Mouse (Mus musculus): Measurements from ENCODE around the gene Gm20431.

The Gm20431 gene

DNA sequence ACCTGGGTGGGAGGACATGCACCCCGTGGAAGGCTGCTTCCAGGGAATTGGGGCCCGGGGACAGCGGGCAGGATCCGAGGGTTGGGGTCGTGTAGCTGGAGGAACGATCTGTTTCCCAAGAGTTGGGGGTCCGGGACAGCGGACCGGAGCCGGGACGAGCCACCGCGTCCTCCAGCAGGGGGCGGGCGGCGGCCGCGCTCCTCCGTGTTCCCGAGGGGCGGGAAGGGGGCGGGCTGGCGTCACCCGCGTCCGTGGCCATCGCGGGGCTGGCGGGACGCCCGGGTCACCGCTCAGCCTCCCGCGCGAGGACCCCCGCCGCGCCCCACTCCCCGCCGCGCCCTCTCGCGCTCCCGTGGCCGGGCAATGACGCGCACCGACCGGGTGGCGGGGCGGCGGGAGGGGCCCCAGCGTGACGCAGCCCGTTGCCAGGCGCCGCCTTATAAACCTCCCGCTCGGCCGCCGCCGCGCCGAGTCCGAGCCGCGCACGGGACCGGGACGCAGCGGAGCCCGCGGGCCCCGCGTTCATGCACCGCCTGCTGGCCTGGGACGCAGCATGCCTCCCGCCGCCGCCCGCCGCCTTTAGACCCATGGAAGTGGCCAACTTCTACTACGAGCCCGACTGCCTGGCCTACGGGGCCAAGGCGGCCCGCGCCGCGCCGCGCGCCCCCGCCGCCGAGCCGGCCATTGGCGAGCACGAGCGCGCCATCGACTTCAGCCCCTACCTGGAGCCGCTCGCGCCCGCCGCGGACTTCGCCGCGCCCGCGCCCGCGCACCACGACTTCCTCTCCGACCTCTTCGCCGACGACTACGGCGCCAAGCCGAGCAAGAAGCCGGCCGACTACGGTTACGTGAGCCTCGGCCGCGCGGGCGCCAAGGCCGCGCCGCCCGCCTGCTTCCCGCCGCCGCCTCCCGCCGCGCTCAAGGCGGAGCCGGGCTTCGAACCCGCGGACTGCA, 27.5 kb upstream of the Gm20431 start, which contains the start of gene Cebpb:
TSS of gene Cebpb (plus strand) at position 418 of the 954 bp plus-strand sequence.
- DNase-seq (ENCODE audit: low spot score) = peak; percentile 89

DNA sequence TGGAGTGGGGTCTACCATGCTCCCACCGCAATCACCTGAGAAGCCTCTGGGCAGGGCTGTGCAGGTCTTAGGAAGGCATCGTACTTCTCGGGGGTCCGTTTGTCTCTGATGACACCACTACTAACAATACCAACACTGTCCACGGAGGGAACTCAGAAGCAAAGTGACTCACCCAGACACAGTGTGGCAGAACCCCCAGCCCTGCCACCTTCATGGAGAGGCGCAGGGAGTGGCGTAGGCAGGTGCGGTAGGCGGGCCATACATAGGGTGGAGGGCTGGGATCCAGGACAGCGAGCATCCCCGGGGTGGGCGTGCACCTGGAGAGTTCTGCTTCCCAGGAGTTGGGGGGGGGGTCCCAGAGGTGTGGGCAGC, 26.8 kb upstream of the Gm20431 start:
- DNase-seq (ENCODE audit: low spot score) = no peak

GRCm38 (mm10) chr2:167687651-167688101, 26.4 kb upstream of the Gm20431 start:
- DNase-seq (ENCODE audit: low spot score) = peak; percentile 38

DNA sequence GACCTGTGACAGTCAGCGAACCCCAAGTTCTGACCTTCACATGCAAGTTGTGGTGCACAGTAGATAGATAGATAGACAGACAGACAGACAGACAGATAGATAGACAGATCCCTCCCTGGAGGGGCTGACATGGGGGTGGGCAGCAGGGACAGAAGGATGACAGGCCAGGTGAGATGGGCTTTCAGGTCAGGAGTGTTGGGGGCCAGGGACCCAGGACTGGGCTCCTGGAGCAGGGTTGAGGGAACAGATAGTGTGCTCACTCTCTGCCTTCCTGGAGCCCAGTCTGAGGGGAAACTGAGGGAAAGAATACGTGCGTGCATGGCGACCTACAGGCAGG, 25.9 kb upstream of the Gm20431 start:
- DNase-seq (ENCODE audit: low spot score) = no peak

DNA sequence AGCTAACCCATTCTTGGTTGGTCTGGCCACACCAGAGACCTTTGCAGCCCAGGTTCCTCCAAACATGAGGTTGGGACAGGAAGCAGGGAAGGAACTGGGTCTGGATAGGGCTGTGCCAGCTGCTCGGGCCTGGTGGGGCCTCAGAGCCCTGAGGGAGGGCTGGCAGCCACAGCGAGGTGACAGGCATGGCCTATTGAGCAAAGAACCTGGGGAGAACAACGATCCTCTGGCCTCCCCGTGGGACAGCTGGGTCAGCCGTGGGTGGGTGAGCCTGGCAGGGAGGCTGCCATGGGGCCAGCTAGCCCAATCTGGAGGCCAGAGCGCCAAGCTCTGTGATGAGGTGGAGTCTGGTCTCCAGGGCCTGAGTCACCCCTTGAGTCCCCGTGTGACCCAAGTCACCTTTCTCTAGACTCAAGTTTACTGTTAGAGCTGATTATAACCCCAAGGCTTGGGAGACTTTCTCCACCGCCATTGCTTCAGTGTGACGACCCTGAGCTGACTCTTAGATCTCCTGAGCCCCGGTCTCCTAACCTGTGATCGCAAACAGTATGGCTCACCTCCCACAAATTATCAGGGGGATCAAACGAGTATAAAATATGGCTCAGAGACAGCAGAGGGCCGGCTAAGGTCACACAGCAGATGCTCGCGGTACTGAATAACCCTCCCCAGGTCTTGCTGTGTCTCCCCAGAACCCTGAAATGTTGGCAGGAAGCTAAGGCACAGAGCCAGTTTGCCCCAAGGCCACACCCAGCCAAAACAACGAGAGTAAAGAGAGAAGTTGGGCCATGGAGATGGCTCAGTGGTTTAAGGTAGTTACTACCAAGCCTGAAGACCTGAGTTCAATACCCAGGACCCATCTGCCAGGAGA, 25.3 kb upstream of the Gm20431 start:
- DNase-seq (ENCODE audit: low spot score) = no peak

DNA sequence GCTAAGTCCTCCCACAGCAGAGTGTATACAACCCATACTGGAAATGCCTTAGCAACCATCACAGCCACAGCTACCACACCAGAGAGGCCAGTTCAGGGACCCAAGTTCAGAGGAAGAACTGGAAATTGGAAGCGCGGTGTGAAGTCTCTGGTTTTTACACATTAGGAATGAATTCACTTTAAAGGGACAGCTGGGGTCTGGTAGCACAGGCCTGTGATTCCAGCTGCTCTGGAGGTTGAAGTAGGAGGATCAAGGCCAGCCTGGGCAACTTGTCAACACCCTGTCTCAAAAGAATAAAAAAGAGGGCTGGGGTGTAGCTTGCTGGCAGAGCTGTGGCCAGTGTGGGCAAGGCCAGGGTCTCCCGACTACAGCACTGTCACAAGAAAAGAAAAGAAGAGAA, 24.6 kb upstream of the Gm20431 start:
- no peak for DNase-seq (ENCODE audit: low spot score)

DNA sequence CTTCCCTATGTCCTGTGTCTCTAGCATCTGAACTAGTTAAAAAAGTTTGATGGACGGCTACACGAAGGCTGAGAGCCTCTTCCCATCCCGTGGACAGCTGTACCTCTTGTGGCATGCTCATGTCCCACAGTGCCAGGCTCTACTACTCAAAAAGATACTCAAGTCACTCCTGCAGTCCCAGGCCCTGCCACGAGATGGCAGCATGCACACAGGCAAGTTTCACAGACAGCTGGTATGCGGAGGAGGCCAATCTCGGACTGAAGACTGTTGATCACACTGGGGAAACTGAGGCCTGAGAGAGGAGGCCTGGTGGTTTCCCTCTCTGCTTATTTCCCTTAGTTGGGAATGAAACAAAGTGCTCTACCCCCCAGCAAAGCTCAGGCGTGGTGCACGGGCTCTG, 23.8 kb upstream of the Gm20431 start:
- peak; percentile 95 for DNase-seq (ENCODE audit: low spot score)

GRCm38 (mm10) chr2:167683721-167684120, 22.4 kb upstream of the Gm20431 start:
- DNase-seq (ENCODE audit: low spot score) = no peak

GRCm38 (mm10) chr2:167680657-167681056, 19.4 kb upstream of the Gm20431 start:
- peak; percentile 64 for DNase-seq (ENCODE audit: low spot score)

- DNase-seq (ENCODE audit: low spot score) = peak; percentile 80
These were observed 18.7 kb upstream of the Gm20431 start for GRCm38 (mm10) chr2:167679902-167680430.

GRCm38 (mm10) chr2:167678600-167678999, 17.3 kb upstream of the Gm20431 start:
- DNase-seq (ENCODE audit: low spot score) = no peak

- no peak for DNase-seq (ENCODE audit: low spot score)
These were observed 14.0 kb upstream of the Gm20431 start for GRCm38 (mm10) chr2:167675120-167675909.

DNA sequence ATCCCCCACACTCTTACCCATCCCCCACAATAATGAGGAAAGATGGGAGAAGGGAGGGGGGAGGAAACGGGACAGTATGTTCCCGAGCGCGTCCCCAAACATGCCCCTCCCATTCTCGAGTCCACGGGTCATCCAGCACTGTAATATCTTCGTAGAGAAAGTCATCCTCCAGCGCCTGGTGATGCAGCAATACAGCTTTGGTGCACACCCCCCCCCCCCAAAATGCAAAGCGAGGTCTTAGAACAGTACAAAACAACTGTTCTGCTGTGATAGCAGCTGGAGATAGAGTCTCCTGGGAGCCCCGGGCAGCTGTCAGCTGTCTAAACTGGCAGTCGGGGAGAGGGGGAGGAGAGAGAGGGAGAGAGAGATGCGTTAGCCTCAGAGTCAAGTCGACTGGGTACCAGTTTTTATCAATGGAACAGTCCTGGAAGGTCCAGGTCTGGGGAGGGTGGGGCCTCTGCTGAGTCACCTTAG, 11.0 kb upstream of the Gm20431 start:
- DNase-seq (ENCODE audit: low spot score) = no peak

DNA sequence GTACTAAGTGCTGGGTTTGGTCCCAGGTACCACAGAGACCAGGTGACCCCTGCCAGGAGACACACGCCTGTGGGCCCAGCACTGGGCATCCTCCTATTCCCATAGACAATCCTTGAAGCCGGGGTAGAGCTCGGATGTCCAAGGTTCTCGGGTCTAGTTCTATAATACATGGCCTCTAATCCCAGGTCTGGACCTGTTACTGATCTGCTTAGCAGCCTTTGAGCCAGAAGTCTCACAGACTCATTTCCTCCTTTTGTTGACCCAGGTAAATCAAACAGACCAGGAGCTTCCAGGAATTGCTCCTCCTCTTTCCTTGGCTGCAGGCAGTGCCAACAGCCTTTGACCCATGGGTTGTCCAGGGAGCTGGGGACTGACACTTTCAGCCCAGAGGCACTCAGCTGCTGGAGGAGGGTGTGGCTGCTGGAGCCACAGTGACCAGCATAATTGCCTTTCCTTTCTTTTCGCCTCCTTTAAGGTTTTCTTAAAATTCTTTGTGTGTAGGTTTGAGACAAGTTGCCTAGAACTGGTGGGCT, 9.9 kb upstream of the Gm20431 start:
- DNase-seq (ENCODE audit: low spot score) = no peak

DNA sequence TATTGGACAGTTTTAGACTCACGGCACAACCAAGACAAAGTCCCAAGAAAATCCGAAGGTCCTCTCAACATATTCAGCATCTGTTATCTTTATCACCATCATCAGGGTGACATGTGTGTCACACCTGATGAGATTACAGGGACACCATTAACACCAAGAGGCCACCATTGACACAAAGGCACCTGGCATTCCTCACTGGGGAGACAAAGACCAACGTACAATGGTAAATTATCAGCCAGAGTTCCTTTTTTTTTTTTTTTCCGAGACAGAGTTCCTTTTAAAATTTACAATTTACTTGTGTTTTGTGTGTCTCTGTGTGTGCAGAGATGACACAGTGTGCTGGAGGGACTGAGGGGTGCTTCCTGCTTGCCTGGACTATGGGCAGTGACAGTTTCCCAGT, 8.1 kb upstream of the Gm20431 start:
- no peak for DNase-seq (ENCODE audit: low spot score)

DNA sequence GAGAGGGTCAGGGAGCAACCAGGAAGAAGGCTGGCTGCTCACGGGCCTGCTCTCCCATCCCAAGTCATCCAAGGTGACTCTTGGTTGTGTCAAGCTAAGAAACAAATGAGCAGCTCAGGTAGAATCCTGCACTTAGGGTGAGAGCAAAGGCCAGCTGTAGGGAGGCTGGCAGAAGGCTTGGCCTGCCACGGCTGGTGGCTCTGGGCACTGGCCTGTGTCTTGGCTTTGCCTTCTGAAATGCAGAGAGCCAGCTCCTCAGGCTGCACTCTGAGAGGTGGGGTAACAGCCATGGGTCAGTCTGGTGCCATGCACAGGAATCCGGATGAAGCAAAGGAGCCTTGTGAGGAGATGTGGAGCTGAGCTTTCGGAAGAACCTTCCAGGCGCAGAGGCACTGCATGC, 7.1 kb upstream of the Gm20431 start:
- DNase-seq (ENCODE audit: low spot score) = no peak

DNA sequence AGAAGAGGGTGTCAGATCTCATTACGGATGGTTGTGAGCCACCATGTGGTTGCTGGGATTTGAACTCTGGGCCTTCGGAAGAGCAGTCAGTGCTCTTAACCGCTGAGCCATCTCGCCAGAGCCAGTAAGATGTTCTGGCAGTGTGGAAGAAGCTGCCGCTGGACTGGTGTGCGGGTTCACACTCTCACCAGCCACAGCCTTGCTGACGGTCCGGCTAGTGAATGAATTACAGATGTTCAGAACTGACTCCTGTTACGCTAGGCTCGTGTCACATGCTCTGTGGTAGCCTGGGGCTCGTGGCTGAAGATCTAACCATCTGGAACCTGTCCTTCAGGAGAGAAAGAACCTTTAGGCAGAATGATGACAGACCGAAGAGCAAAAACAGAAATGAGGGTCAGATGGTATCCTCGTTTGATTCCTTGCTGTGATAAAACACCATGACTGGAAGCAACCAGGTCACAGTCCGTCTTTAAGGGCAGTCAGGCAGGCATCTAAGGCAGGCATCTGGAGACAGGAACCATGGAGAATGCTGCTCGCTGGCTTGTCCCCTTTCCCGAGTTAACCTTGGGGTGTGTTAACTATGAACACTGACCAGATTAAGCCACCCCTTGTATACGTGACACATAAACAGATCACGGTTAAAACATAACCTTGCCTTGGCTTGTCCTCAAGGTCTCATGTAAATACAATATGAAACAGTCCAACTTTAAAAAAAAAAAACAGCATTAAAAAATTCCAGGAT, 4.8 kb upstream of the Gm20431 start:
- no peak for DNase-seq (ENCODE audit: low spot score)

GRCm38 (mm10) chr2:167662713-167663112, 1.4 kb upstream of the Gm20431 start:
- DNase-seq (ENCODE audit: low spot score) = no peak

- no peak for DNase-seq (ENCODE audit: low spot score)
These were observed 705 bp downstream of the Gm20431 start for GRCm38 (mm10) chr2:167660611-167660971.

DNA sequence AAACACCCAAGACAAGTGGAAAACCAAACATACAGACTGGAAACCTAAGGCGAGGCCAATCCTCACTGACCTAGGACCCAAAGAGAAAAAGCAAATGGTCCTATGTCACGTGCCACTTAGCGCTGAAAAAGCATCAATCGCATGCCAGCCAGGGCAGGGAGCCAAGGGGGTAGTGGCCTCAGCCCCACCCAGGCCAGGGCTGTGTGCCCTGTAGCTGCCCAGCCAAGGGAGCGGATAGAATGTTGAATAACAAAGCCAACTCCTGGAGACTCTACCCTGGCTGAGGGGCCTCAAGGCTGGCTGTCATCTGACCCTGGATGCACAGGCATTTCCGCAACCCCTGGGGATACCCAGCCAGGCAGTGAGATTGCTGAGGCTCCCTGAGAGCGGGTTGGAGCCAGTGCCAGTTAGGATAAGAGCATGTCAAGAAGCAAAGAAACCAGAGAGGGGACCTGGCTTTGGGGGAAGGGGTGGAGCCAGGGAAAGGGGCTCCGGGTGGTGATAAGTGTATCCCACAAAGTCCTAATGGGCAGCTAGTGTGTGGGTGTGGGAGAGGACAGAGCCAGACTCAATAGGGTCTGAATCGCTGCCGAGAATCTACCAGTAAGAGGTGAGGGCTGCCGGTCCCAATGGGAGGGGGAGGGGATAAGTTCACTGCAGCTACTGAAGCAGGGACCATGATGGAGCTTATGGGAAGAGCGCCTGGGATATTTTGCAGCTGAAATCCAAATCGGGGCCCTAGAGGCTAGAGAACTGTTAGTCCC, 1.3 kb downstream of the Gm20431 start:
- peak; percentile 78 for DNase-seq (ENCODE audit: low spot score)
